Mouse (Mus musculus) lung, postnatal 36 days (tissue): Measurements from ENCODE around the gene Mymk.

ENCODE experiments used
- DNase-seq: peaks from one replicate; pipeline ENCODE4 v3.0.0; 2022; ENCODE audit warnings: mixed read lengths

The Mymk gene

GRCm38 (mm10) chr2:27078312-27078711, 6.3 kb upstream of the Mymk start:
- no peak for DNase-seq

- DNase-seq, result no peak
Observed at GRCm38 (mm10) chr2:27077655-27078244, 5.8 kb upstream of the Mymk start.

GRCm38 (mm10) chr2:27075485-27075884, 3.5 kb upstream of the Mymk start:
- peak; percentile 80 for DNase-seq

DNA sequence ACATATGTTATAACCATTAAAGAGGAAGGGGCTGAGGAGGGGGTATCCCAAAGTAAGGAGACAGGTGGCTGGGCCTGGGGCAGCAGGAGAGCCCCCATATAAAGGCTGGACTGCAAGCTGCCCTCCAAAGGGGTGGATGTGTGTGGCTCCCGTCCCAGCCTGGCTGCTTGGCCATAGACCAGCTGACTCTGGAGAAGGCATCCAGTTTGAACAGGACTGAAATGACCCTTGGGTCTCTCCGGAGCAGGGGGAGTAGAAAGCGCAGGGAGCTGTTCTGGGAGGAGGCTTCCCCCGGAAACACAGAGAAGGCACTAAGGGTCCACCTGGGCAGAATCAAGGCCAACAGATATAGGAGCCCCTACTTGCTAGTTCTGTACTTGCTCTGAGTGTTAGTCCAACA, 2.8 kb upstream of the Mymk start:
- DNase-seq, result no peak

DNA sequence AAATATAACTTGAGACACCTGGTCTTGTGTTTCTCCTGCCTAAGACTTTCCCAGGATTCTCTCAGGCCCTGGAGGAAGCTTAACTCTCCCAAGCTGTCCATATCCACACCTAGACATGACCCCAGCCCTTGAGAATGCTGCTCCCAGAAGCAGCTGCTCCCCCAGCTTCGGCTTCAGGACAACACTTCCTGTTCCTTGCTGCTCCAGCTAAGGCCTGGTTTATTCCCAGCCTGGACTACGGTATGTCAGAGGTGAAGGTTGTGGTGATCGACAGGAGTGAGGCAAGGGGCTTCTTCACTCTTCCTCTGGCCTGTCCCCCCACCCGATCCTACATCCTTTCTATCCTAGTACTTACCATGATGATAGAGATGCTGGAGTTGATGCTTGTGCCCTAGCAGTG, 1.4 kb upstream of the Mymk start:
- DNase-seq, result no peak

DNA sequence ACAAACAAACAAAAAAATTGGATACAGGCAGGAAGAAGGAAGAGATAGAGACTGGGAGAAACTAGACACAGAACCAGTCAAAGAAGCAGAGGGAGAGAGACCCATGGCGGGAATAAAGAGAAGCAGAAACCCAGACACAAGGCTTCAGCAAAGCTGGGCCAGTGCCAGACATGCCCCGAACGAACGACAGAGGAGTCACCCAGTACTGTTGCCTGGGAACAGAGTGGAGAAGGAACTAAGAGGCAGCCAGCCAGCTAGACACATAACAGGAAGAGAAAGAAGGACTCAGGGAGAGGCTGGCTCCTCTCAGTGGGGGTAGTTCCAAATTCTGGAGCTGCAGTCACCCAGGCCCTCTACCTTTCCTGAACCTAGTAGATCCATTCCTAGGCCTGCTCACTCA, 842 bp downstream of the Mymk start:
- DNase-seq, result peak; percentile 84

DNA sequence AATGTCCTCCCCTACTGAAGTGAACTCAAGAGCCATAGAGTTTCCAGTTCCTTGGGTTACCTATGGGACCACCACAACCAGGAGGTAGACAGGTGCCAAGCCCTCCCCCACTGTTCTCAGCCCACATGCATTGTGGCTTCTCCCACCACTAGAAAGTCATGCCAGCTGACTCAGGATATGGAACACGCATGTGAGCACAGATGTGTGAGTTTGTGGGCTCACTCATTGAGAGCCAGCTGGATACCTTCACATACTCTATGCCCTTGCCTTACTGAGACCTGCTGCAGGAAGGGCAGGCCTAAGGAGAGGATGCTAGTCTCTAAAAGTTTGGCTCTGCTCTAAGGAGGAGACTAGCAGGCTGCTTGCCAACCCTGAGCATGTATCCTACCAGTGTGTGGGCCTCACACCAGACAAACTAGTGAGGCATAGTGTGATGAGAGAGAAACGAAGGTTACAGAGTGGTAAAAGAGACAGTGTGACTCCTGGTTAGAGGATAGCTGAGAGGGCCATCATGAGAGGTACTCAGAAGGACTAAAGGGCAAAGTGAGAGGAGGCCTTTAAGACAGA, 1.6 kb downstream of the Mymk start:
- no peak for DNase-seq

DNA sequence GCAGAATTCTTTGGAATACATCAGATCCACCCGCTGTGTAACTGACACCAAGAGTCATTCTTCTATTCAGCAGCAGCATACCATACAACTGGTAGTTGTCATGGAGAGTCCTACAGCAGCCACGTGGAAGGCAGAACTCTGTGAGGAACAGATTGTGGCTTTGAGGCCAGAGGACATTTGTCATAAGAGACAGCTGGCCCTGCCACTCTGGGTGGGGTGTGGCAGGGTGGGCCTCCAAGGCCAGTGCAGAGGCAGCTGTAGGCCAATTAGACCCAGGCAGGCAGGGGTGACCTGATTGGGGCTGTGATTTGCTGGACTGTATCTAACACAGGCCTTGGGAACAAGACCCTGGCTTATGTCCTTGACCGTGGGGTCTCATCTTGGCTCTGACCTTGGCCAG, 2.3 kb downstream of the Mymk start:
- no peak for DNase-seq

DNA sequence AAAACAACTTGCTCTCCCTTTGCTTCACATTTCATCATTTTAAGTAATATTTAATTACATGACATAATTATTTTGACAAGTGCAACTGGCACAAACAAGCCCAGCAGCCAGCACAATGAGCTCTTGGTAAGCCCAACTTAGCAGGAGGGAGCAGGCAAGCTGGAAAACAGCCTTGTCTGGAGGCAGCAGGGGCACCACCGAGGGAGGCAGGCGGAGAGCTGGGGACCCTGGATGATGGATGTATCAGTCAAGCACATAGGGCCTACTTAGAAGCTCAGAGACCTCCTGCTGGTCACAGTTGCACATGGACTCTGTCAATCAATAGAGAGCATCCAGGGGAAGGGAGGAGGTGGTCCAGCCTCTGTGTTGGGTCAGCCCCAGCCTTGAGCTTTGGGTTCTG, 4.0 kb downstream of the Mymk start:
- no peak for DNase-seq

GRCm38 (mm10) chr2:27067124-27067523, 4.9 kb downstream of the Mymk start:
- no peak for DNase-seq

DNA sequence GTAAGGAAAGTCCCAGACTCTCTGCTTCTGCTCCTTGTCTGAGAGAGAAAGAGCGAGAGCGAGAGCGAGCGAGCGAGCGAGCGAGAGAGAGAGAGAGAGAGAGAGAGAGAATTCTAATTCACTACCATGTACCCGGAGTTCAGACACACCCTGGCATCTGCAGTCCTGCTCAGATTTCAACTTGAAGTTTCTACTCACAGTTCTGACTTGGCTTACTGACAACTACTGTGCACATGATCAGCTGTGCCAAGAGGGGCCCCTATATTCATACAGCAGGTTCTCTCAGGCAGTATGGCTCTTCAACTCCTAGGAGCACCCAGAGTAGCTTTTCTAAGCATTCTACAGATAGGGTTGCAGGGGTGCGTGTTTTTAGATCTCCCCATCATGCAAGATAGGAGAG, 12.8 kb downstream of the Mymk start:
- DNase-seq, result peak; percentile 44

DNA sequence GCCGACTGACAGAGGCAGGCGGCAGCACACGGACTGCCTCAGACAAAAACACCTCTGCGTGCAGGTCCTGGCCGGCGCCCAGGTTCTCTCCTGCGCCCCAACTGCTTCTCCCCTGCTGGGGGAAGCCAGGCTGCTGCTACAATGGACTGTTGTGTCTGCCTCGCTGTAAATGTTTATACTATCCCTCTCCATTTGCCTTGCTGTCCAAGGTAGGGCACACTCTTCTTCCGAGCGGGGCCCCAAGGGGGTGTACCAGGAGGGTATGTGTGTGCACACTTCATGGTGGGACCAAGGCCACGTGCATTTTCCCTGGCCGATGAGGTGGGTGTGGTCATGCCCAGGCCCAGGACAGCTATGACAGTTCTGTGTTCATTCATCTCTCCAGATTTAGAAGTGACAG, 13.2 kb downstream of the Mymk start:
- no peak for DNase-seq

DNA sequence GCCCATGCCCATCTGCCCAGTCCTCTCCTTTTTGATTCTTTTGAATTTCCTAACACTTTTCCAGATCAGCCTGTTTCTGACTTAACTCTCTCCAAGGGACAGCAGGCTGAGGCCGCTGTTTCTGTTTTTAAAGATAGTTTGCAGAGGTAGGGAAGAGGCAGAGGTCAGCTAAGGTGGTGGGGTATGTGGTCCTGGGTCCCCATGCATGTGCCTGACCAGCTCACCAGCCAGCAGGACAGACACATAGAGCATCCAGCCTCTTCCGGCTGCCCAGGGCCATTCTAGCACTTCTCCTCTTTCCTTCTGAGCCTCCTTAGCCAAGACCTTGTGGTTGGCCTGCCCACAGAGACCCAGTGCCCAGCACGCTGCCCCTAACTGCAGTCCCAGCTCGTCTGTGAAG, 13.7 kb downstream of the Mymk start:
- no peak for DNase-seq

DNA sequence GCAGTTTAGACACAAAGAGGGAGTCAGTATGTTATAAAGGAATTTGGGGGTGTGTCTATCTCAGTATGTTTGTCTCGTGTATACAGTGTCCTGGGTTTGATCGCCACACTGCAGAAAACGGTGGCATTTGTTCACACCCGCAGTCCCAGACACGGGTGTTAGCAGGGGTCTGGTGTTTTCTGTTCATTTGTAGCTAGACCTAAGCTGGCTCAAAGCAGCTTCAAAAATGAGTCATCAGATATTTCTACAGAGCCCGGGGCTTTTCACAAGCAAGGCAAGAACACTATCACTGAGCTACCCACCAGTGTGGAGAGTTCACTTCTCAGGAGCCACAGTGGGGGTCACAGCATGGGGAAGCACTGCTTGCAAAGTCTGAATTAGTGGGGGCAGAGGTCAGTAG, 22.6 kb downstream of the Mymk start:
- no peak for DNase-seq

- DNase-seq, result peak; percentile 80
Observed at GRCm38 (mm10) chr2:27045979-27046770, 25.8 kb downstream of the Mymk start.

- DNase-seq, result peak; percentile 35
Observed at GRCm38 (mm10) chr2:27044641-27045040, 27.3 kb downstream of the Mymk start.

- peak; percentile 47 for DNase-seq
Observed at GRCm38 (mm10) chr2:27044166-27044565, 27.8 kb downstream of the Mymk start.

DNA sequence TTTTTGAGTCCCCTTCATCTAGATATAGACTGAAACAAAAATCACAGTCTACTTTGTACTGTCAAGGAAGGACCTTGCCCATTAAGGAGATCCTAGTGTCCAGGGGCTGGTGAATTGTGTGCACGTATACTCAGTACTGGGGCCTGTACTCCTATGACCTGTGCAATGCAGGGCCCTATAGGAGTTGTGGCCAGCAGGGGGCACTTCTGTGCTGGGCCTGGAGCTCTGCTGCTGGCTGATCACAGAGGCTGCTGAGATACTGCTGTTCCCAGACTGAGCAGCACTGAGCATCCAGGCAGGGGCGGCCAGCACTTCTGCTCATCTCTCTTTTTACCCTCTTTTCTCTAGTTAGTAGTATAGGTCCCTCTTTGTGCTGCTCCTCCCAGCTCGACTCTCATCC, 28.5 kb downstream of the Mymk start:
- DNase-seq, result peak; percentile 91

DNA sequence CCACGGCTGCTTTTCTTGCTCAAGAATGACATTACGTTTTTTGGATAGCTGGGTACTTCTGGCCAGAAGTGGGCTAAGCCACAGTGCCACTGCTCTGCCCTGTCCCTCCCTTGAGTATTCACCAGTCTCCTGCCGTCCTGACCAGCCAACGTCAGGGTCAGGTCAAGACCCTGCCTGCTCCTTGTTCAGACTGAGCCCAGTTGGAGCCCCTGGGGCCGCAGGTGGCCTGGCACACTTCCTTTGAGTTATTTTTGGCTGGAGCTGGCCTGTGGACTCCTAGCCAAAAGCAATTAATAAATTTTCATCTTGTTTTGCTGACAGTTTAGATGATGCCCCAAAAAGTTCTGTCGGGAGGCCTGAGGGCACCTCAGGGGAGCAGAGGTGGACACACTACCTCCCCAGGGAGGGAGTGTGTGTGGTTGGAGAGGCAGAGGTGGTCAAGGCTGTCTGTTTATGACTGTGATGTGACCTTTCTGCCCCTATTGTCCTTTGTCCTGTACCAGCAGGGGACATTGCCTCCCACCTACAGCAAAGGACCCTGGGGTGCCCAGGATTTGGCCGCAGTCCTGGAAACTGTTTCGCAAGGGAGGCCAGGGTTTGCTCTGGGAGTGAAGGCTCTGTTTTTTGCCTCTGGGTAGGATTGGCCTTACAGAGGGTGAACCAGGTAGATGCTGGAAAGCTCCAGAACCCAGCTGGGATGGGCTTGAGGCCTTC, 29.7 kb downstream of the Mymk start:
- DNase-seq, result no peak

GRCm38 (mm10) chr2:27039286-27039685, 32.7 kb downstream of the Mymk start:
- no peak for DNase-seq

GRCm38 (mm10) chr2:27038596-27038995, 33.4 kb downstream of the Mymk start:
- peak; percentile 91 for DNase-seq

DNA sequence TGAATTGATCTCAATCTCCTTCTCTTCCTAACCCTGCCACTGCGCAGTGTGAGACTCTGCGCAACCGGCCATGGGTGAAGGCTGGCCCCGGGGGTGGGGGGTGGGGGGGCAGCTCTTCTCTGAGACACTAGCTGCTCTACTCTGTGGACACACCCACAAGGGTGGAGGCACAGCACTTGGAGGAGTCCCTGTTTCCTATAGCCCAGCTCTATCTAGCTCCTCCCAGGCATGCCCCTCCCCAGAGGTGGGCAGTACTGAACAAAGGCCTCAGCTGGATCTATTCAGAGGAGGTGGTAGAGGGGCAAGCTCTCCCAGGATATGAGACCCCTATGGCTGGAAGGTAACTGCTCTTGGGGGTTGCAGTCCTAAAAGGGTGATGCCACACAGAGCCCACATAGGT, 35.0 kb downstream of the Mymk start:
- no peak for DNase-seq

DNA sequence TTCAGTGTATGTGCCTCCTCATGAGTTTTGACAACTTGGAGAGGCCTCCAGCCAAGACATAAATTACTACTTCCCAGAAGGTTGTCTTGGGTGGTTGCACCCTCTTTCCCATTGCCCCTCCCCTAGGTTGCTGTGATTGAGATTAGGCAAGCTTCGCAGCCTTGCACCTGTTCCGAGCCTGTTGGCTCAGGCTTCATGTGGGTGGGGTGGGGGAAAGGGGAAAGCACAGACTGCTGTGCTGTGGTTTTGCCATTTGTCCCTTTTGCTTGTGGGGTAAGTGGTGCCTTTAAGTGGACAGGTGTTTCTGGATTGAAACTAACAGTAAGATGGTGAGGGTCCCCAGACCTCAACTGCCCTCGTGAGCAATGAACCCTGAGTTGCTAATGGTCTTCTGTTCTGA, 36.0 kb downstream of the Mymk start:
- DNase-seq, result no peak

DNA sequence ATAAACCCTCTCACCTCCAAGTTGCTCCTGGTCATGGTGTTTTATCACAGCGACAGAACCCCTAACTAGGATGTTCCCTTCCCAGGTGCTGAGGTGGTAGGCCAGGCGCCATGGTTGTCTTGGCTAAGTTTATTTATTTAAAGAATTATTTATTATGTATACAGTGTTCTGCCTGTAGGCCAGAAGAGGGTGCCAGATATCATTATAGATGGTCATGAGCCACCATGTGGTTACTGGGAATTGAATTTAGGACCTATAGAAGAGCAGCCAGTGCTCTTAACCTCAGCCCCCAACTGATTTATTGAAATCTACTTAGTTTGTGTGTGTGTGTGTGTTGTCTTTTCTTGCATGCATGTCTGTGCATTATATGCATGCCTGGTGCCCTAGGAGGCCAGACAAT, 39.6 kb downstream of the Mymk start:
- no peak for DNase-seq
